In genomic region chr14:104453824-104454223, GRCm38 (mm10) we compare ENCODE assay signal across 9 mouse cellular contexts. TPM values are rescaled to one million over a fixed set of nuclear protein-coding genes. Genes with fewer than 3 reads are reported as not detected.
DNase-seq lines count a peak whose midpoint lies in the region; ATAC-seq and TF ChIP-seq lines count a peak whose summit lies in the region.
"Had no signal": no experiment of that assay in that cellular context is flagged by ENCODE, and none has a peak within 500 bp of the region (broad histone marks: within the 10 kb centered on the region; RNA-seq: fewer than 3 reads in every experiment).

No protein-coding gene starts in this region.

- 8% methylated on average over 4 of the region's 4 CpGs for WGBS in lung, embryonic 14.5 days
- 7% methylated on average over 4 of the region's 4 CpGs for WGBS in limb, embryonic 13.5 days

- H3K27me3 ChIP-seq in lung, embryonic 14.5 days (ENCODE audit: insufficient read depth, low read length), result peaks cover 30% of the 10 kb centered on the region
- peaks cover 47% of the 10 kb centered on the region for H3K27me3 ChIP-seq in limb, embryonic 13.5 days

- no peak overlapping the region for H3K27ac ChIP-seq in lung, embryonic 14.5 days (ENCODE audit: low read depth)
- no peak overlapping the region for H3K27ac ChIP-seq in limb, embryonic 13.5 days
- H3K27ac ChIP-seq: midbrain, embryonic 12.5 days had no signal

- DNase-seq in CD4-positive, CD25-positive, alpha-beta regulatory T cell, adult 2 months (ENCODE audit: low read depth, low spot score), result peak; percentile 48
- peak; percentile 96 for DNase-seq in lung, embryonic 14.5 days
- no peak for DNase-seq in lung, postnatal 25 days (ENCODE audit: low spot score)
- peak; percentile 68 for DNase-seq in c-Kit-positive CD71-negative TER-119-negative erythroid progenitor cells, embryonic 14.5 days (ENCODE audit: low read depth)
- no peak for DNase-seq in left cerebral cortex, postnatal 4 days
- no peak for DNase-seq in right cerebral cortex, adult 18-20 months

- ATAC-seq in CD4-positive, CD25-positive, alpha-beta regulatory T cell, adult 4 months, result no peak
- ATAC-seq in lung, embryonic 14.5 days (ENCODE audit: insufficient read depth), result 0 out of 2 replicates have a peak, but pooled peaks have one; percentile 52
- peak; percentile 77; the same call in 1 of the 2 replicates for ATAC-seq in limb, embryonic 13.5 days (ENCODE audit: low FRiP score, low read depth)

- intact Hi-C loops in left cerebral cortex, postnatal 4 days (cut with DNase I), result loop anchor here (10.0 kb wide), 1 partner anchor 419 kb away; no protein-coding TSS in a partner anchor

- H3K4me3 ChIP-seq in lung, embryonic 14.5 days (ENCODE audit: low read depth, low read length), result no peak overlapping the region
- H3K4me3 ChIP-seq in limb, embryonic 13.5 days, result no peak overlapping the region
- H3K4me3 ChIP-seq: midbrain, embryonic 12.5 days had no signal

- no peaks in the 10 kb centered on the region for H3K4me1 ChIP-seq in lung, embryonic 14.5 days (ENCODE audit: insufficient read depth)
- H3K4me1 ChIP-seq in limb, embryonic 13.5 days, result no peaks in the 10 kb centered on the region
- H3K4me1 ChIP-seq: midbrain, embryonic 12.5 days had no signal

- no peak overlapping the region for H3K9ac ChIP-seq in lung, embryonic 14.5 days
- no peak overlapping the region for H3K9ac ChIP-seq in limb, embryonic 13.5 days
- H3K9ac ChIP-seq: midbrain, embryonic 12.5 days had no signal

- no peaks in the 10 kb centered on the region for H3K9me3 ChIP-seq in lung, embryonic 14.5 days (ENCODE audit: low read depth, low read length)
- no peaks in the 10 kb centered on the region for H3K9me3 ChIP-seq in limb, embryonic 13.5 days
- H3K9me3 ChIP-seq: midbrain, embryonic 12.5 days had no signal

- no peak for TF ChIP-seq CTCF in lung, embryonic 14.5 days (IDR thresholded peaks at IDR 0.05; ENCODE audit: low read depth)

- H3K4me2 ChIP-seq in lung, embryonic 14.5 days, result no peak overlapping the region
- no peak overlapping the region for H3K4me2 ChIP-seq in limb, embryonic 13.5 days (replicated peaks)
- H3K4me2 ChIP-seq: midbrain, embryonic 12.5 days had no signal

- H3K36me3 ChIP-seq in lung, embryonic 14.5 days (ENCODE audit: insufficient read depth), result no peaks in the 10 kb centered on the region
- H3K36me3 ChIP-seq in limb, embryonic 13.5 days, result no peaks in the 10 kb centered on the region
- H3K36me3 ChIP-seq: midbrain, embryonic 12.5 days had no signal

RNA-seq across cellular contexts. Expression of gene Pou4f1, which starts 14.0 kb away (rescaled TPM):
- 1 to 10 TPM; 1.1 to 1.7 TPM for polyA plus RNA-seq in CD4-positive, CD25-positive, alpha-beta regulatory T cell, adult 4 months (2017; shearing (Covaris generic))
- 0.16 and 0.24 TPM in 2 replicates for polyA plus RNA-seq in lung, embryonic 14.5 days (2014; fragmentation: Nextera tagmentation; extraction: Ambion mirVana)
- polyA plus RNA-seq in limb, embryonic 13.5 days (2015; fragmentation: Nextera tagmentation; extraction: Ambion mirVana), result 0.80 and 0.87 TPM in 2 replicates
- total RNA-seq in left cerebral cortex, postnatal 4 days (2021), result under 1 TPM in 1 of 2 experiments, not detected in 1; 0.30 TPM

Comparison
In these comparisons a context has a peak if more than half of its experiments do, and no peak if none do; other contexts are left out.
1. DNase-seq: peak in CD4-positive, CD25-positive, alpha-beta regulatory T cell, adult 2 months (single experiment), lung, embryonic 14.5 days (single experiment) and c-Kit-positive CD71-negative TER-119-negative erythroid progenitor cells, embryonic 14.5 days (single experiment); none in lung, postnatal 25 days (single experiment), left cerebral cortex, postnatal 4 days (single experiment) and right cerebral cortex, adult 18-20 months (single experiment).